Mouse (Mus musculus) activated CD4-positive, CD25-positive, alpha-beta regulatory T cell, adult 4 months (primary cell): ENCODE measurements around the gene Slc29a3. TPM values are rescaled to one million over a fixed set of nuclear protein-coding genes. Genes with fewer than 3 reads are reported as not detected.
"Not testable (repeated sequence)": the region's sequence is repeated elsewhere in the genome, so short reads cannot be mapped to it uniquely, and the experiment has no call there.

Experiments
- ATAC-seq: one replicate; pipeline ENCODE4 v1.8.0; 2017
- polyA plus RNA-seq, 2 experiments: library from polyadenylated mRNA; unstranded; fragments of 100-300 nt; shearing (Covaris generic); gene quantifications; one replicate each; pipeline ENCODE4 v1.2.1; 2017

Slc29a3 gene
- polyA plus RNA-seq, 2 experiments from 2014 or later, result 11.4 to 15.7 TPM

GRCm38 (mm10) chr10:60724496-60724895 lies 28.1 kb downstream of the Slc29a3 start:
- no peak for ATAC-seq

- no peak for ATAC-seq
Observed at GRCm38 (mm10) chr10:60723345-60723744, 29.2 kb downstream of the Slc29a3 start.

GRCm38 (mm10) chr10:60721640-60722039 lies 31.0 kb downstream of the Slc29a3 start:
- no peak for ATAC-seq

DNA sequence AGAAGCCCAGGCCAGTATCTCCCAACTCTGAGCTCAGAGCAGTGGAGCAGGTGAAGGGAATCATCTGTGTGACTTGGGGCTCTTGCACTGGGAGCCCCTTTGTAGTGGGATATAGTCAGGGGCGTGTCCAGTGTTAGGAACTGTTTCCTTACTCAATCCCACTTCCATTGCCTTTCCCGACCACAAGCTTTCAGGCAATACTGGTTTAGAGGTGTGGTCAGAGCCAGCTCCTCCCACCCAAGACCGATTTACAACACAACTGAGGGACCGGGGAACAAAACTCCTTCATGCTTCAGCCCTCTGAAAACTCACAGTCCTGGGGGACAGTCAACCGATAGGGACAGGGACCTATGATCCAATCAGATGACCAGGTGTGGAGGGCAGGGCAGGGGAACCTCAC lies 32.1 kb downstream of the Slc29a3 start:
- no peak for ATAC-seq

- no peak for ATAC-seq
Observed at GRCm38 (mm10) chr10:60718491-60718890, 34.1 kb downstream of the Slc29a3 start.

GRCm38 (mm10) chr10:60716449-60716848 lies 36.1 kb downstream of the Slc29a3 start:
- ATAC-seq, result no peak

- not testable (repeated sequence) for ATAC-seq
Observed at GRCm38 (mm10) chr10:60712299-60712698, 40.3 kb downstream of the Slc29a3 start.

- ATAC-seq, result no peak
Observed at GRCm38 (mm10) chr10:60708837-60709236, 43.8 kb downstream of the Slc29a3 start.

- no peak for ATAC-seq
Observed at GRCm38 (mm10) chr10:60706268-60706667, 46.3 kb downstream of the Slc29a3 start.

DNA sequence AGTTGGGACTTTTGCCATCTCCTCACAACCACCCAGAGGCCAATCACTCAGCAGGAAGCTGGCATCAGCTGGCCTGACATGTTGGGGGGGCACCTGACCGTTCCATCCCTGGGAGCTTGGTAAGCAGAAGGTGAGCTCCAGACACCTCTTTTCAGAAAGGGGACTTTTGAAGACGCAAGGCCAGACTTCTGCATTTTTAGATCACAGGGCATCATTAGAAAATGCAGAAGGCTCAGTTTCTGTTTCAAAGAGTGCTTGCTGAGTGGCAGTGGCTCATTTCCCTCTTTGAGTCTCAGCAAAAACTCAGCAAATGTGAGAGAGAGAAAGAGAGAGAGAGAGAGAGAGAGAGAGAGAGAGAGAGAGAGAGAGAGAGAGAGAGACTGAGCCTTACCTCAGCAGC lies 47.5 kb downstream of the Slc29a3 start:
- ATAC-seq, result no peak

DNA sequence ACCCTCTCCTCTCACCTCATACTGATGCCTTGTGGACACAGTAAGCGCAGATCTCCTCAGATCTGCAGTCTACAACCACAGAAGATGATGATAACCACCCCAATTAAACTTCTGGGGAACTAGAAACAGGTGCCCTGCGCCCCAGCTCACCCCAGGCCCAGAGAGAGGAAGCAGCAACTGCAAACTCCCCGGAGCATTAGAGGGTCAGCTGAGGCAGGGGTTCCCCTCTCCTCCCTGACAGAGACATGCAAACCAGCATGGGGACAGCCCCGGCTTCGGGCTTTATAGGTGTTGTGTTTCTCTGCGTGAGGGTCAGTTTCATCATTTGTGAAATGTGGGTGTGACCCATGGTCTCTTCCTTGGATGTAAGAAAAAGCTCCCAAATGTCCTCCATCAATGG lies 54.8 kb downstream of the Slc29a3 start:
- no peak for ATAC-seq

DNA sequence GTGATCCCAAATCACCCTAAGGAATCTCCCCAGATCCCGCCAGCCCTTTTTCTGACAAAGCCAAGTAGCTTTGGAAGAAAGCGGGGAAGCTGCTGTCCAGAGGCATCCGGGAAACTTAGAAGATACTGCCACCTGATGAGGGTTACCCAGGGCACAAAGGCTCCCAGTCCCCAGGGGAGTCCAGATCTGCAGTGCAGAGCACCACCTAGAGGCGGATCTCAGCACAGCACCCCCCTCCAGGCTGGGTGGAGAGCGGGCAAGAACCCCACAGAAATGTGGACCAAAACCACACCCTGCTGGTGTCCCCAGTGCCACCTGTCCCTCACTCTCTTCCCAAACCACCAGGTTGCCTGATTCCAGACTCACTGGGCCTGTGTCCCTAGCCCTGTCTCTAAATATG lies 55.6 kb downstream of the Slc29a3 start:
- ATAC-seq, result no peak

GRCm38 (mm10) chr10:60696390-60696789 lies 56.2 kb downstream of the Slc29a3 start, which contains the start of gene Cdh23:
Gene Cdh23, minus strand, starts transcription at chr10:60696490.
- no peak for ATAC-seq

DNA sequence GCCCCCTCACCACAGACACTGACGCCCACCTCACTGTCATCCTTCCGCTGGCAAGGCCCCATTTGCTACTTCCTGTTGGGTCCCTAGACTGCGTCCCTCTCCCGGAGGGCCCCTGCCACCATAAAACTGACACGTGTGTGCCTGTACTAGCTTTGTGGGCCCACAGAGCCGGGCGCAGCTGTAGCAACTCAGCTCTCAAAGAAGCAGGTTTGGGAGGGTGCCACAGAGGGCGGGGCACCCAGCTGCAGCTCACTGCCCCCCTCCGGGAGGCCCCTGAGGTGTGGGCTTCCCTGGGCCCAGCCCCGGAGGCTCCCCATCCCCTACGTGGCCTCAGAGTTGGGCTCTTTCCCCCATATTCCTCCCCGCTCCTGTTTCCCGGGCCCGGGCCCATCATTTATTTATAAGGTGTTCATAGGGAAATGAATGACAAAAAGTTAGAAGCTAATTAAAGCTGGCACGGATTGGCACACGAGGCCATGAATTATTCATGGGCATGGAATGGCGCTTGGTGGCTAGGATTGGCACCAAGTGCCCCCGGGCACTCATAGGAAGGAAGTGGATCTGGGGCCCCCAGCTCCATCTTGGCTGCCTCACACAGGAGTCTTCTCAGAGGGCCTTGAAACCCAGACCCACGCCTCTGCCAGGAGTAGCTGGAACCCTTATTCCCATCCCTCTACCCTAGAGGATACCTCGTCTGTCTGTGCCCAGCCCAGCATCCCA lies 60.8 kb downstream of the Slc29a3 start:
- no peak for ATAC-seq

GRCm38 (mm10) chr10:60690960-60691359 lies 61.6 kb downstream of the Slc29a3 start:
- ATAC-seq, result no peak

DNA sequence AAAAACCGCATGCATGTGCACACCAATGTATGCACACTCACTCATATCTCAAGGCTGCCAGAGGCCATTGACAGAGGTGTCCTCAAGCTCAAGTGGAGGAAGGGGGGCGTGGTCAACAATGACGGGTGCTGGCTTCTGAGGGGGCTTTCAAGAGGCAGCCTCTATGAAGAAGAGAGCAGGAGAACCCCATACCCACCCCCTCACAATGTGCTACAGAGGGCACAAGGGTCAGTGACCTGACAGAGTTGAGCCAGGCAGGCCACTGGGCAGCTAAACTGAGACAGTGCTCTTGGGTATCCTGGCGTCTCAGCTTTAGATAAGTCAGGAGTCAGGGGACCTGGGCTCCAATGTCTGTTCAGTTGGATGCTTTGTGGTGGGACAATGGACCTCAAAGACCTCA lies 63.2 kb downstream of the Slc29a3 start:
- no peak for ATAC-seq

DNA sequence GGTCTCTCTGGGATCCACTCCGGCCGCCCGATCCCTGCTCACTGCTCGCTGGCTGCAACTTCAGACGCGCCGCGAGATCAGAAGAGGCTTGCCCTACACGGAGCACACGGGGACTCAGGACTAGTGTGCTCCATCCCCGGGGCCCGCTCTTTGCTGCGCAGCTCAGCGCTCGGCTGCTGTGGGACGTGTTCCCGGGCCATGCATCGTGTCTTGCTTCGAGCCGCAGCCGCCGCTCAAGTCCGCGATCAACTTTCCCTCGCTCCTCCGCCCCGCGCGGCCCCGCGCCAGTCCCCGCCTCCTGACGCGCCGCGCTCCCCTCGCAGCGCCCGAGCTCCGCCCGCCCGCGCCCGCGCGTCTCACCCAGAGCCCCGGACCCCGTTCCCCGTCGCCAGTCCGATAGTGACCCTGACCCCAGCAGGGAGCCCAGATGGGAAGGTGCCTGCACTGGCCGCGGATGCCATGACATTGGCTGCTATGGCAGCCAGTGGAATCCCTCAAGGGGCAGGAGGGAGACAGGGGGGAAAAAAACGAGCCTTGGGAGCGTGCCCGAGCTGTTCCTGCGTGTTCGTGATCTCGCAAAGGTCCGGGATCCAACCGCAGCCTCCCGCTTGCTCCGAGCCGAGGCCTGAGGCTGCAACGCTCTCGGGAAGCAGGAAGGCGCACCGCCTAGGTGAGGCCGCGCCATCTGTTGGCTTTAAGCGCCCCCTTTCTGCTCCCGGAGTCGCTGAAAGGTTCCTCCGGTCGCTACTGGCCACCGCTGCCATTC lies 65.4 kb downstream of the Slc29a3 start:
- no peak for ATAC-seq

- no peak for ATAC-seq
Observed at GRCm38 (mm10) chr10:60686641-60686975, 66.0 kb downstream of the Slc29a3 start.

DNA sequence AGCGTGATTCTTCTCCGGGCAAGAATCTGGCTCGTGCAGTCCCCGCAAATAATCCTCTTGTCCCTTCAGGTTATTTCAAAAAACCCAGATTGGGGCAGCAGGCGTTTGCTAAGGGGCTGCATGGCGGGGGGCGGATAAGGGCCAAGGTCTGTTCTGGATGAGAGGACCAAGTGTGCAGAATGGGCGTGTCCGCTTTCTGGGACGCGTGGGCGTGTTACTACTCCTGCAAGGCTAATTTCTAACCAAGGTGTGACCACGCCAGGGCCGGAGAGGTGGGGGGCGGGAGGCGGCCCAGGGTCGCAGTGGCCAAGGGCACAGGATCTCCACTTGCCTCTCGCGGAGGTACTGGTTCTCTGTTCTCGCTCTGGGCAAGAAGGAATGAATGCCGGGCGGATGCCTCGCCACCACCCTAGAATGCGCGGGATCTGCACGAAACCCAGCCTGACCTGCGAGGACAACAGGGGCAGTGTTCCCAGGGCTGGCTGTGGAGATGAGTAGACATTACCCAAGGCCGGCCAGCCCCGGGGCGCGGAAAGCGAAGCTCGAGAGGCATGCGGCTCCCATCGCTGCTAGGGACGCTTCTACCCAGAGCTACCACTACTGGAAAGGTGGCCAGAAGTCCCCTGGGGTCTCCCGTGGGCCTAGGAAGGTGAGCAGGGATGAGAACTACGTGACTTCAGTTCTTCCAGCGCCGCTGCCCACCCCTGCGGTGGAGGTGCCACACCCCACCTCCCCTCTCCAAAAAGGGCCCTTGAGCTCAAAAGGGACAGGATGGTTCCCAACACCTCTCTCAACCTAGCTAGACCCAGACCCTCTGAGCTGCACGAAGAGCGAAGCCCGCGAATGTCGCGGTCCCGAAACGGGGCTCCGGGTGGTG lies 66.6 kb downstream of the Slc29a3 start:
- ATAC-seq, result no peak

- ATAC-seq, result no peak
Observed at GRCm38 (mm10) chr10:60678926-60679325, 73.7 kb downstream of the Slc29a3 start.

- ATAC-seq, result no peak
Observed at GRCm38 (mm10) chr10:60677319-60677718, 75.3 kb downstream of the Slc29a3 start.

GRCm38 (mm10) chr10:60670166-60670565 lies 82.4 kb downstream of the Slc29a3 start:
- no peak for ATAC-seq

DNA sequence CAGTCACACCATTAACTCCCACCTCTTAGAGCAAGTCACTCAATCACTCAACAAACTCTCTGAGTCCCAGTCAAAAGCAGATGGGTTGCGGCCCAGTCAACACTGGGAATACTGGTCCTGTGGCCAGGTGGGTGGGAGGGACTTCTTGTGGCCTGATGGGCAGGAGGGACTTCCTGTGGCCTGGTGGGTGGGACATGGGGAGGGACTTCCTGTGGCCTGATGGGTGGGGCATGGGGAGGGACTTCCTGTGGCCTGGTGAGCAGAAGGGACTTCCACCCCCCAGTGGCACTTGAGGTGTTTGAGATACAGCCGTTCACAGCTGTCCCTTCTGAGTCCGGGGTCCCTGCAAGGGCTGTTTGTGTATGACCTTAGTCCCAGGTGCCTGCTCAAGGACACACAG lies 84.0 kb downstream of the Slc29a3 start:
- ATAC-seq, result no peak
